Mouse (Mus musculus) megakaryocyte, embryonic 14.5 days (primary cell): ENCODE measurements around the gene Ppp1r10. TPM values are rescaled to one million over a fixed set of nuclear protein-coding genes. Genes with fewer than 3 reads are reported as not detected.

Experiments used
- H3K27me3 ChIP-seq: replicated peaks from 2 replicates; pipeline ENCODE3; 2012; ENCODE audit warnings: inconsistent platforms
- H3K36me3 ChIP-seq: replicated peaks from 2 replicates; pipeline ENCODE3; 2012; ENCODE audit warnings: low read length, inconsistent platforms, mixed read lengths
- H3K4me1 ChIP-seq: 2 replicates; pipeline ENCODE4 v1.6.1; 2012; ENCODE audit warnings: inconsistent platforms
- H3K4me3 ChIP-seq: replicated peaks from 2 replicates; pipeline ENCODE3; 2012; ENCODE audit warnings: moderate library complexity, mild to moderate bottlenecking, inconsistent platforms
- H3K9me3 ChIP-seq: 2 replicates; pipeline ENCODE4 v1.6.1; 2012; ENCODE audit warnings: inconsistent platforms
- FLI1 ChIP-seq: IDR thresholded peaks from 2 replicates; pipeline ENCODE4 v1.6.1; 2012; ENCODE audit warnings: low read length, inconsistent platforms, mixed read lengths
- GATA1 ChIP-seq: IDR thresholded peaks from 3 replicates; pipeline ENCODE4 v1.6.1; 2012; ENCODE audit warnings: mixed read lengths, low read length, inconsistent platforms, borderline replicate concordance
- polyA plus RNA-seq: library from polyadenylated mRNA; stranded (reverse); fragments of >175 nt; gene quantifications from 2 replicates; pipeline ENCODE4 v1.2.3, GENCODE M21; 2012; ENCODE audit warnings: low replicate concordance; ENCODE audit not compliant: insufficient read depth

The Ppp1r10 gene
- polyA plus RNA-seq, 1 experiment, result 28.5 TPM

GRCm38 (mm10) chr17:35981776-35982175 lies 65.5 kb downstream of the Ppp1r10 start:
- H3K4me3 ChIP-seq, result peak overlapping the region; percentile 60
- no peaks in the 10 kb centered on the region for H3K27me3 ChIP-seq
- H3K4me1 ChIP-seq, result peaks cover 29% of the 10 kb centered on the region
- peaks cover 57% of the 10 kb centered on the region for H3K36me3 ChIP-seq
- TF ChIP-seq GATA1 (no peak), FLI1 (no peak)
- H3K9me3 ChIP-seq, result no peaks in the 10 kb centered on the region

Other genes with a start within 250 kb of the Ppp1r10 start
- 42.1 and 49.7 TPM in 2 replicates for gene Vars2, start 248.8 kb upstream of the Ppp1r10 start, polyA plus RNA-seq
- gene Gtf2h4, start 242.7 kb upstream of the Ppp1r10 start, polyA plus RNA-seq, result 7.8 and 10.8 TPM in 2 replicates
- gene Ddr1, start 211.8 kb upstream of the Ppp1r10 start, polyA plus RNA-seq, result not detected in 2 replicates
- 62.2 and 65.8 TPM in 2 replicates for gene Ier3, start 94.8 kb upstream of the Ppp1r10 start, polyA plus RNA-seq
- 43.6 and 163 TPM in 2 replicates for gene Flot1, start 93.2 kb upstream of the Ppp1r10 start, polyA plus RNA-seq
- 96.5 and 217 TPM in 2 replicates for gene Tubb5, start 78.1 kb upstream of the Ppp1r10 start, polyA plus RNA-seq
- gene Mdc1, start 74.9 kb upstream of the Ppp1r10 start, polyA plus RNA-seq, result 1.2 and 2.3 TPM in 2 replicates
- gene Nrm, start 55.1 kb upstream of the Ppp1r10 start, polyA plus RNA-seq, result 5.6 TPM in 1 of 2 replicates, not detected in the other
- gene Ppp1r18, start 50.8 kb upstream of the Ppp1r10 start, polyA plus RNA-seq, result 153 and 168 TPM in 2 replicates
- gene Dhx16, start 36.6 kb upstream of the Ppp1r10 start, polyA plus RNA-seq, result 23.2 and 32.1 TPM in 2 replicates
- 101 and 470 TPM in 2 replicates for gene 2310061I04Rik, start 19.0 kb upstream of the Ppp1r10 start, polyA plus RNA-seq
- 15.4 and 23.3 TPM in 2 replicates for gene Atat1, start 6.4 kb upstream of the Ppp1r10 start, polyA plus RNA-seq
- 5.7 TPM in 1 of 2 replicates, not detected in the other for gene Mrps18b, start within 50 bp of the Ppp1r10 start, polyA plus RNA-seq
- gene Abcf1, start 53.3 kb downstream of the Ppp1r10 start, polyA plus RNA-seq, result 86.0 and 161 TPM in 2 replicates
- 63.9 and 75.7 TPM in 2 replicates for gene Gnl1, start 63.4 kb downstream of the Ppp1r10 start, polyA plus RNA-seq
- 11.4 and 13.7 TPM in 2 replicates for gene Prr3, start 63.8 kb downstream of the Ppp1r10 start, polyA plus RNA-seq
- 3.9 TPM in 1 of 2 replicates, not detected in the other for gene H2-T24, start 104.1 kb downstream of the Ppp1r10 start, polyA plus RNA-seq
- gene H2-T23, start 116.4 kb downstream of the Ppp1r10 start, polyA plus RNA-seq, result 13.8 and 44.0 TPM in 2 replicates
- gene H2-T22, start 126.3 kb downstream of the Ppp1r10 start, polyA plus RNA-seq, result 6.2 TPM in 1 of 2 replicates, not detected in the other
- gene Gm6034, start 126.5 kb downstream of the Ppp1r10 start, polyA plus RNA-seq, result 0.25 TPM in 1 of 2 replicates, not detected in the other
- gene Gm11127, start 141.9 kb downstream of the Ppp1r10 start, polyA plus RNA-seq, result 20.5 TPM in 1 of 2 replicates, not detected in the other
- 0.29 TPM in 1 of 2 replicates, not detected in the other for gene Gm19684, start 205.2 kb downstream of the Ppp1r10 start, polyA plus RNA-seq
- gene Gm7030, start 213.0 kb downstream of the Ppp1r10 start, polyA plus RNA-seq, result 0.46 TPM in 1 of 2 replicates, not detected in the other